Mouse (Mus musculus) CH12.LX (cell line): ENCODE data around the gene Ncoa3. TPM values are rescaled to one million over a fixed set of nuclear protein-coding genes. Genes with fewer than 3 reads are reported as not detected.
"Not testable (repeated sequence)": the region's sequence is repeated elsewhere in the genome, so short reads cannot be mapped to it uniquely, and the experiment has no call there.

Experiments used
- DNase-seq: peaks from one replicate; pipeline ENCODE4 v3.0.0-alpha.2; 2013; ENCODE audit errors: extremely low read depth
- H3K27ac ChIP-seq: 2 replicates; pipeline ENCODE4 v1.5.1; 2012; ENCODE audit warnings: low read depth, mild to moderate bottlenecking, control low read depth, moderate library complexity; ENCODE audit not compliant: insufficient read depth
- H3K27me3 ChIP-seq: replicated peaks from 2 replicates; pipeline ENCODE3; 2012; ENCODE audit warnings: inconsistent platforms
- H3K36me3 ChIP-seq, 2 experiments: replicated peaks in 1 of 2; 2 replicates each; pipeline versions ENCODE3 to v1.6.1; 2012; ENCODE audit warnings: inconsistent platforms in 1 of 2, low read length in 1 of 2, mild to moderate bottlenecking in 1 of 2, mixed read lengths in 1 of 2, moderate library complexity in 1 of 2; ENCODE audit not compliant: control insufficient read depth in 1 of 2, insufficient read depth in 1 of 2
- H3K4me1 ChIP-seq, 2 experiments: 2 replicates each; pipeline ENCODE4 v1.6.1; 2012; ENCODE audit warnings: inconsistent platforms in 1 of 2, moderate library complexity in 1 of 2; ENCODE audit not compliant: insufficient read depth in 2 of 2, control insufficient read depth in 1 of 2
- H3K4me2 ChIP-seq: 2 replicates; pipeline ENCODE4 v1.6.1; 2012; ENCODE audit warnings: low read depth, mild to moderate bottlenecking, control low read depth; ENCODE audit not compliant: poor library complexity, insufficient read depth, severe bottlenecking
- H3K4me3 ChIP-seq, 3 experiments: fragments of 150-350 bp in 1 of 3; sonication (generic) in 1 of 3; replicated peaks in 1 of 3; 2 replicates each; pipeline versions ENCODE3 to v1.5.1; 2011 to 2012; ENCODE audit warnings: low read depth in 2 of 3, low read length in 2 of 3, mild to moderate bottlenecking in 2 of 3, moderate library complexity in 2 of 3, control low read depth in 1 of 3, improper control_type of control experiment in 1 of 3, inconsistent platforms in 1 of 3, mixed read lengths in 1 of 3; ENCODE audit not compliant: poor library complexity in 1 of 3
- H3K79me2 ChIP-seq: replicated peaks from 2 replicates; pipeline ENCODE4 v1.6.1; 2012; ENCODE audit warnings: mild to moderate bottlenecking, moderate library complexity; ENCODE audit not compliant: control insufficient read depth, poor library complexity, insufficient read depth, severe bottlenecking; ENCODE audit errors: extremely low read depth
- H3K9ac ChIP-seq: 2 replicates; pipeline ENCODE4 v1.6.1; 2012; ENCODE audit warnings: low read depth, mild to moderate bottlenecking, control low read depth, moderate library complexity; ENCODE audit not compliant: insufficient read depth
- H3K9me3 ChIP-seq: replicated peaks from 2 replicates; pipeline ENCODE3; 2012; ENCODE audit warnings: low read length, inconsistent platforms, mixed read lengths
- BHLHE40 ChIP-seq: IDR thresholded peaks from 2 replicates; pipeline ENCODE4 v1.6.1; 2011; ENCODE audit warnings: mild to moderate bottlenecking, low read depth, low read length, improper control_type of control experiment
- CTCF ChIP-seq, 2 experiments: IDR thresholded peaks in 1 of 2; conservative IDR thresholded peaks in 1 of 2; 2 replicates each; pipeline ENCODE4 v1.5.1; 2011 to 2012; ENCODE audit warnings: low read depth in 2 of 2, low read length in 2 of 2, improper control_type of control experiment in 1 of 2, inconsistent platforms in 1 of 2, mild to moderate bottlenecking in 1 of 2, moderate library complexity in 1 of 2
- EP300 ChIP-seq: IDR thresholded peaks from 2 replicates; pipeline ENCODE4 v1.6.1; 2011; ENCODE audit warnings: low read length, improper control_type of control experiment
- ETS1 ChIP-seq: conservative IDR thresholded peaks from 2 replicates; pipeline ENCODE4 v1.6.1; 2012; ENCODE audit warnings: low read depth, mild to moderate bottlenecking, inconsistent platforms, low read length, improper control_type of control experiment, moderate library complexity
- GABPA ChIP-seq: IDR thresholded peaks from 2 replicates; pipeline ENCODE4 v1.6.1; 2012; ENCODE audit warnings: low read depth, low read length, improper control_type of control experiment, inconsistent platforms; ENCODE audit not compliant: insufficient replicate concordance
- IRF4 ChIP-seq: IDR thresholded peaks from 2 replicates; pipeline ENCODE4 v1.6.1; 2014; ENCODE audit warnings: low read depth, mild to moderate bottlenecking, inconsistent platforms, low read length, improper control_type of control experiment
- MEF2A ChIP-seq: IDR thresholded peaks from 2 replicates; pipeline ENCODE4 v1.6.1; 2014; ENCODE audit warnings: low read depth, mild to moderate bottlenecking, inconsistent platforms, low read length, improper control_type of control experiment, borderline replicate concordance
- MXI1 ChIP-seq: IDR thresholded peaks from 2 replicates; pipeline ENCODE4 v1.6.1; 2011; ENCODE audit warnings: mild to moderate bottlenecking, low read depth, low read length, improper control_type of control experiment
- POLR2A ChIP-seq: IDR thresholded peaks from 2 replicates; pipeline ENCODE4 v1.6.1; 2011; ENCODE audit warnings: low read depth, mild to moderate bottlenecking, improper control_type of control experiment, low read length
- POLR2AphosphoS2 ChIP-seq: IDR thresholded peaks from 2 replicates; pipeline ENCODE4 v1.6.1; 2011; ENCODE audit warnings: low read depth, low read length, improper control_type of control experiment
- RAD21 ChIP-seq: IDR thresholded peaks from 2 replicates; pipeline ENCODE4 v1.6.1; 2011; ENCODE audit warnings: low read depth, mild to moderate bottlenecking, low read length, improper control_type of control experiment, moderate library complexity
- RCOR1 ChIP-seq: conservative IDR thresholded peaks from 2 replicates; pipeline ENCODE4 v1.6.1; 2012; ENCODE audit warnings: low read depth, mild to moderate bottlenecking, inconsistent platforms, low read length, improper control_type of control experiment
- SMC3 ChIP-seq: IDR thresholded peaks from 2 replicates; pipeline ENCODE4 v1.6.1; 2011; ENCODE audit warnings: low read depth, low read length, improper control_type of control experiment
- ZKSCAN1 ChIP-seq: IDR thresholded peaks from 2 replicates; pipeline ENCODE4 v1.6.1; 2012; ENCODE audit warnings: low read depth, inconsistent platforms, low read length, improper control_type of control experiment, borderline replicate concordance
- ZMIZ1 ChIP-seq: IDR thresholded peaks from 2 replicates; pipeline ENCODE4 v1.6.1; 2012; ENCODE audit warnings: low read depth, mild to moderate bottlenecking, inconsistent platforms, low read length, improper control_type of control experiment
- ZNF384 ChIP-seq: IDR thresholded peaks from 2 replicates; pipeline ENCODE4 v1.6.1; 2012; ENCODE audit warnings: low read depth, low read length, improper control_type of control experiment, inconsistent platforms
- dilution Hi-C: fragments of 300-500 bp; cut with MboI; formaldehyde crosslinking; loops from 2 replicates; pipeline ENCODE4 v1.14.3; 2020; ENCODE audit warnings: low sequenced_read_pairs; ENCODE audit not compliant: extremely low pct_unique_long_range_greater_than_20kb, extremely low pct_ligation_motif_present
- in situ Hi-C: fragments of 300-500 bp; cut with MboI; formaldehyde crosslinking; loops from 3 replicates; pipeline ENCODE4 v1.14.3; 2019; ENCODE audit warnings: low sequenced_read_pairs, low pct_ligation_motif_present, low pct_unique_long_range_greater_than_20kb, mixed read lengths
- polyA plus RNA-seq: library from polyadenylated mRNA; unstranded; fragments of >175 nt; gene quantifications from 2 replicates; pipeline ENCODE4 v1.2.1, GENCODE M21; 2012; ENCODE audit warnings: low read depth; ENCODE audit not compliant: insufficient read length
- total RNA-seq, 2 experiments: library from RNA; depleted of rRNA; stranded (reverse); fragments of 300-350 nt in 1 of 2; fragments of >200 nt in 1 of 2; gene quantifications; 2 replicates each; pipeline ENCODE4 v1.2.3; 2012 to 2014

Ncoa3 gene
- total and polyA plus RNA-seq, 3 experiments = 13.4 to 21.9 (median 17.1) TPM

GRCm38 (mm10) chr2:166084111-166084510, 91.7 kb downstream of the Ncoa3 start:
- H3K27ac ChIP-seq = no peak overlapping the region
- dilution Hi-C loops (no loop called here), in situ Hi-C loops (loop anchor here (25.0 kb wide), 2 partner anchors 547 to 703 kb away; partner anchors contain the start of gene Trp53rkb)
- no peaks in the 10 kb centered on the region for H3K79me2 ChIP-seq
- no peak overlapping the region for H3K4me3 ChIP-seq
- no peaks in the 10 kb centered on the region for H3K36me3 ChIP-seq
- TF ChIP-seq ETS1 = no peak
- TF ChIP-seq POLR2A = no peak
- TF ChIP-seq RAD21 = no peak
- no peak for TF ChIP-seq EP300
- TF ChIP-seq CTCF (conservative IDR thresholded peaks at IDR 0.05 in 1 of 2, IDR thresholded peaks at IDR 0.05 in 1 of 2; ENCODE audit: low read depth in 2 of 2, low read length in 2 of 2) = no peak
- TF ChIP-seq BHLHE40 = no peak
- no peak for TF ChIP-seq RCOR1
- TF ChIP-seq ZKSCAN1 = no peak
- TF ChIP-seq ZMIZ1 = no peak
- no peak for TF ChIP-seq IRF4
- TF ChIP-seq GABPA = no peak
- TF ChIP-seq MXI1 = no peak
- TF ChIP-seq ZNF384 = no peak
- no peak for TF ChIP-seq MEF2A
- no peak for TF ChIP-seq POLR2AphosphoS2
- TF ChIP-seq, all 38 proteins: peak for 0
- DNase-seq = no peak
- peaks cover 8 to 38% of the 10 kb centered on the region in 2 experiments for H3K4me1 ChIP-seq
- no peak overlapping the region for H3K9ac ChIP-seq
- no peaks in the 10 kb centered on the region for H3K9me3 ChIP-seq
- peaks cover 8% of the 10 kb centered on the region for H3K27me3 ChIP-seq
- no peak overlapping the region for H3K4me2 ChIP-seq

- H3K27ac ChIP-seq, H3K27me3 ChIP-seq, H3K36me3 ChIP-seq, H3K79me2 ChIP-seq, H3K4me2 ChIP-seq, H3K4me3 ChIP-seq, H3K9ac ChIP-seq, dilution Hi-C loops, H3K9me3 ChIP-seq: not testable (repeated sequence)
- in situ Hi-C loops = loop anchor here (5.0 to 25.0 kb wide), 3 partner anchors 477 to 702 kb away; partner anchors contain the start of gene Trp53rkb
- H3K4me1 ChIP-seq = peaks cover 5 to 33% of the 10 kb centered on the region in 2 experiments
- DNase-seq = peak; percentile 55
- TF ChIP-seq SMC3 (peak; percentile 56), RAD21 (peak; percentile 56), CTCF (conservative IDR thresholded peaks at IDR 0.05 in 1 of 2, IDR thresholded peaks at IDR 0.05 in 1 of 2; ENCODE audit: low read depth in 2 of 2, low read length in 2 of 2) (peak; percentile 79 to 81)
- TF ChIP-seq, all 38 proteins: peak for 3; not testable (repeated sequence) for 35
Measured at GRCm38 (mm10) chr2:166084964-166085363, 92.5 kb downstream of the Ncoa3 start.
